Mouse (Mus musculus): ENCODE results near the gene Slc4a4. TPM values are rescaled to one million over a fixed set of nuclear protein-coding genes. Genes with fewer than 3 reads are reported as not detected.
A peak's percentile ranks its signal among the peaks of the same experiment; 100 is the strongest.

The Slc4a4 gene
- polyA plus RNA-seq, 1 experiment from 2014 or later = 8.3 TPM

DNA sequence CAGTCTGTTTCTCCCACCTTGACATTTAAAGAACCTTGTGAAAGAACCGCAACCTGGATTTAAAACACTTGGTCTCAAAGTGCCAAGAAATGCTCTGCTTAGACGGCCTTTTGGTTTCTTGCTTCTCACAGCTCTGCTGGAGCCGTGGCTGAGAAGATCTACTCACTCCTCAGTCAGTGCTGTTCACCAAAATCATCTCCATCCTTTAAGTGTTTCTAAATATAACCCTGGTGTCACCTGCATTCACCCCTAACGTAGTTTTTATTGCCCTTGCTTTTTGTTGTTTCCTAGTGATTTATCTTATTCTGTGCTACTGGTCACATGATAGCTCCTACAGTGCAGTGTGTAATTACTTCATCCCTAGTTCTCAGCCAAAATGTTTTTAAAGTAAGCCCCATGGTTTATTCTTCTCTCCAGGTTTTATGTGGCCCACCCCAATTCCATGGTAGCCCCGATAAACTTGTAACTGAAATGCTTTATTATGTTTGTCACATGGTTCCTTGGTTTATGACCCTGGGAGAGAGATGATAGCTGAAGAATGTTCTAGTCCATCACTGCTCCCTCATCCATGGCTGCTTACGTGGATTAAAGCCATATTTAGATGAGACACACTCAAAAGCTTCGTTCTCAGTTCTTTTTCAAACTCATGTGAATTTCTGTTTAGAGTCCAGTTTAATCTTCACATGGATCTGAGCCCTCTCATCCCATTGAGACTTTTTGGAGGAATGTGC is 323.5 kb downstream of the Slc4a4 start:
- no peaks in the 10 kb centered on the region for H3K4me1 ChIP-seq (ENCODE audit: control insufficient read depth, insufficient read depth, low read length)
- no peaks in the 10 kb centered on the region for H3K9me3 ChIP-seq (replicated peaks; ENCODE audit: control insufficient read depth, low read length, poor library complexity, severe bottlenecking)
- ATAC-seq = no peak
- H3K27me3 ChIP-seq (ENCODE audit: control insufficient read depth, insufficient read depth, low read depth, low read length) = no peaks in the 10 kb centered on the region
- no peak overlapping the region for H3K4me2 ChIP-seq (ENCODE audit: low read length)
- H3K9ac ChIP-seq (ENCODE audit: low read depth, low read length) = no peak overlapping the region
- no peaks in the 10 kb centered on the region for H3K36me3 ChIP-seq (ENCODE audit: control insufficient read depth, insufficient read depth, low read length)
- 85% methylated on average over 7 of the region's 7 CpGs for WGBS
- no peak overlapping the region for H3K4me3 ChIP-seq (ENCODE audit: low read depth, low read length)
- no peak overlapping the region for H3K27ac ChIP-seq (ENCODE audit: low read length)

DNA sequence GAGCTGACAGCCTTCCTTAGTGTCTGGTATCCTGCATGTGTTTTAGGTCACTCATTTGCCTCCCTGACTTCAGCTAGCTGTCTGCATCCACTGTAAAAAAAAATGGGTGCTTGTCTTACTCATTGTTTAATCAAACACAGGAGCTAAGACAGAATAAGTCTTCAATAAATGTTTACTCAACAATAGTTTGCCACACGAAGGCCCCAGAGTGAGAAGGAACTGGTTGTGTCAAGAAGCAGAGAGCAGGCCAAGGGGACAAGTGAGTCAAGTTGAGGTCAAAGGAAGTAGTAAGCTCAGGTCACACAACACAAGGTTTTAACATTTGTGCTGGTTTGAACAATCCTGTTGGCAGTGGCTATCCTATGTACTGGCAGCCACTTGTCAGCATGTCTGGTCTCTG is 324.4 kb downstream of the Slc4a4 start:
- no peak overlapping the region for H3K27ac ChIP-seq (ENCODE audit: low read length)
- WGBS = 70% methylated on average over 1 of the region's 1 CpGs
- H3K9ac ChIP-seq (ENCODE audit: low read depth, low read length) = no peak overlapping the region
- H3K36me3 ChIP-seq (ENCODE audit: control insufficient read depth, insufficient read depth, low read length) = no peaks in the 10 kb centered on the region
- no peaks in the 10 kb centered on the region for H3K9me3 ChIP-seq (replicated peaks; ENCODE audit: control insufficient read depth, low read length, poor library complexity, severe bottlenecking)
- H3K27me3 ChIP-seq (ENCODE audit: control insufficient read depth, insufficient read depth, low read depth, low read length) = no peaks in the 10 kb centered on the region
- no peaks in the 10 kb centered on the region for H3K4me1 ChIP-seq (ENCODE audit: control insufficient read depth, insufficient read depth, low read length)
- no peak overlapping the region for H3K4me2 ChIP-seq (ENCODE audit: low read length)
- no peak overlapping the region for H3K4me3 ChIP-seq (ENCODE audit: low read depth, low read length)
- ATAC-seq = no peak

- Histone ChIP-seq H3K27me3 (ENCODE audit: control insufficient read depth, insufficient read depth, low read depth, low read length) (no peaks in the 10 kb centered on the region), H3K9me3 (replicated peaks; ENCODE audit: control insufficient read depth, low read length, poor library complexity, severe bottlenecking) (no peaks in the 10 kb centered on the region), H3K36me3 (ENCODE audit: control insufficient read depth, insufficient read depth, low read length) (no peaks in the 10 kb centered on the region), H3K4me3 (ENCODE audit: low read depth, low read length) (no peak overlapping the region), H3K4me2 (ENCODE audit: low read length) (no peak overlapping the region), H3K9ac (ENCODE audit: low read depth, low read length) (no peak overlapping the region), H3K4me1 (ENCODE audit: control insufficient read depth, insufficient read depth, low read length) (no peaks in the 10 kb centered on the region), H3K27ac (ENCODE audit: low read length) (no peak overlapping the region)
- WGBS = 84% methylated on average over 8 of the region's 8 CpGs
- ATAC-seq = no peak
Observed at GRCm38 (mm10) chr5:89218222-89218621, 331.6 kb downstream of the Slc4a4 start.

- H3K36me3 ChIP-seq (ENCODE audit: control insufficient read depth, insufficient read depth, low read length) = no peaks in the 10 kb centered on the region
- no peak for ATAC-seq
- WGBS = 72% methylated on average over 6 of the region's 6 CpGs
- no peak overlapping the region for H3K27ac ChIP-seq (ENCODE audit: low read length)
- H3K9me3 ChIP-seq (replicated peaks; ENCODE audit: control insufficient read depth, low read length, poor library complexity, severe bottlenecking) = no peaks in the 10 kb centered on the region
- H3K4me1 ChIP-seq (ENCODE audit: control insufficient read depth, insufficient read depth, low read length) = no peaks in the 10 kb centered on the region
- H3K4me2 ChIP-seq (ENCODE audit: low read length) = no peak overlapping the region
- no peak overlapping the region for H3K9ac ChIP-seq (ENCODE audit: low read depth, low read length)
- H3K27me3 ChIP-seq (ENCODE audit: control insufficient read depth, insufficient read depth, low read depth, low read length) = no peaks in the 10 kb centered on the region
- H3K4me3 ChIP-seq (ENCODE audit: low read depth, low read length) = no peak overlapping the region
Observed at GRCm38 (mm10) chr5:89218709-89219108, 332.1 kb downstream of the Slc4a4 start.

DNA sequence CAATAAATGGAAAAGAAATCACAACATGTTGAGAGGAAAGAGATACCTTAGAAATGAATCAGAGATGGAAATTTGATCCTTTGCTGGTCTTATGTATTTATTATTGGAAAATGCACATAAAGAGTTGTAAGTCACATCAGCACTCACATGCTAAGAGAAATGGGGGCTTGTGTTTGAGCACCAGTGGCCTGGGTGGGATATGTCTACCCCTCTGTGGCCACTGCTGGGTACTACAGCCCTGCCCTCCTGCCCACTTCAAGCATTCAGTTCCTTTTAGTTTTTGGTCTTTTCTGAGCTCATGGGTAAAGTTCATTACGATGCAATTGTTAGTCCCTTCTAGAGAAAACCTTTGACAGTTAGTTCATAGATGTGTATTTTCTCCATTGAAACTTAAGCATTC is 335.0 kb downstream of the Slc4a4 start:
- Histone ChIP-seq H3K27me3 (ENCODE audit: control insufficient read depth, insufficient read depth, low read depth, low read length) (no peaks in the 10 kb centered on the region), H3K9ac (ENCODE audit: low read depth, low read length) (no peak overlapping the region), H3K4me2 (ENCODE audit: low read length) (no peak overlapping the region), H3K4me3 (ENCODE audit: low read depth, low read length) (no peak overlapping the region), H3K4me1 (ENCODE audit: control insufficient read depth, insufficient read depth, low read length) (no peaks in the 10 kb centered on the region), H3K36me3 (ENCODE audit: control insufficient read depth, insufficient read depth, low read length) (no peaks in the 10 kb centered on the region), H3K27ac (ENCODE audit: low read length) (no peak overlapping the region), H3K9me3 (replicated peaks; ENCODE audit: control insufficient read depth, low read length, poor library complexity, severe bottlenecking) (no peaks in the 10 kb centered on the region)
- 50% methylated on average over 1 of the region's 1 CpGs for WGBS
- ATAC-seq = peak; percentile 86

GRCm38 (mm10) chr5:89223061-89223740 is 336.6 kb downstream of the Slc4a4 start:
- 74% methylated on average over 10 of the region's 10 CpGs for WGBS
- no peak for ATAC-seq
- Histone ChIP-seq H3K4me2 (ENCODE audit: low read length) (no peak overlapping the region), H3K4me1 (ENCODE audit: control insufficient read depth, insufficient read depth, low read length) (no peaks in the 10 kb centered on the region), H3K36me3 (ENCODE audit: control insufficient read depth, insufficient read depth, low read length) (no peaks in the 10 kb centered on the region), H3K27me3 (ENCODE audit: control insufficient read depth, insufficient read depth, low read depth, low read length) (no peaks in the 10 kb centered on the region), H3K27ac (ENCODE audit: low read length) (no peak overlapping the region), H3K9ac (ENCODE audit: low read depth, low read length) (no peak overlapping the region), H3K4me3 (ENCODE audit: low read depth, low read length) (no peak overlapping the region), H3K9me3 (replicated peaks; ENCODE audit: control insufficient read depth, low read length, poor library complexity, severe bottlenecking) (no peaks in the 10 kb centered on the region)

- Histone ChIP-seq H3K36me3 (ENCODE audit: control insufficient read depth, insufficient read depth, low read length) (no peaks in the 10 kb centered on the region), H3K27me3 (ENCODE audit: control insufficient read depth, insufficient read depth, low read depth, low read length) (no peaks in the 10 kb centered on the region), H3K9me3 (replicated peaks; ENCODE audit: control insufficient read depth, low read length, poor library complexity, severe bottlenecking) (no peaks in the 10 kb centered on the region), H3K4me2 (ENCODE audit: low read length) (no peak overlapping the region), H3K4me1 (ENCODE audit: control insufficient read depth, insufficient read depth, low read length) (no peaks in the 10 kb centered on the region), H3K27ac (ENCODE audit: low read length) (no peak overlapping the region), H3K9ac (ENCODE audit: low read depth, low read length) (no peak overlapping the region), H3K4me3 (ENCODE audit: low read depth, low read length) (no peak overlapping the region)
- no peak for ATAC-seq
- WGBS = 76% methylated on average over 9 of the region's 9 CpGs
Observed at GRCm38 (mm10) chr5:89223744-89224368, 337.2 kb downstream of the Slc4a4 start.

DNA sequence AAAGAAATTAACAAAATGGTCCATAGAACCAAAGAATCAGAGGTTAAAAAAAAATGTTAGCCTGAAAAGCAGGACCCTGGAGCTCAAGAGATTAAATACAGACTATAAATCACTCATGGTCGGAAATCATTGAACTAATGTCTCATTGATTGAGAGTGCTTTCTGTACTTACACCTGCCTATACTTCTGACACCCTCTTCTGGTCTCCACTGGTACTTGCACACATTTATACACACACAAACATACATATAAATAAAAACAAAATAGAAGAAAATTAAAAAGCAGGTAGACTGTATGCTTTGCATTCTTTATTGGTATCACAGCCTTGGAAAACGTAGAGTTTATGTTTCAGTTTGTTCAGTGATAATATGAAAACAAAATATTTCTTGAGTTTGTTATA is 341.3 kb downstream of the Slc4a4 start:
- Histone ChIP-seq H3K27me3 (ENCODE audit: control insufficient read depth, insufficient read depth, low read depth, low read length) (no peaks in the 10 kb centered on the region), H3K27ac (ENCODE audit: low read length) (no peak overlapping the region), H3K4me3 (ENCODE audit: low read depth, low read length) (no peak overlapping the region), H3K36me3 (ENCODE audit: control insufficient read depth, insufficient read depth, low read length) (no peaks in the 10 kb centered on the region), H3K4me1 (ENCODE audit: control insufficient read depth, insufficient read depth, low read length) (no peaks in the 10 kb centered on the region), H3K9me3 (replicated peaks; ENCODE audit: control insufficient read depth, low read length, poor library complexity, severe bottlenecking) (no peaks in the 10 kb centered on the region), H3K9ac (ENCODE audit: low read depth, low read length) (no peak overlapping the region), H3K4me2 (ENCODE audit: low read length) (no peak overlapping the region)
- 76% methylated on average over 2 of the region's 2 CpGs for WGBS
- no peak for ATAC-seq

DNA sequence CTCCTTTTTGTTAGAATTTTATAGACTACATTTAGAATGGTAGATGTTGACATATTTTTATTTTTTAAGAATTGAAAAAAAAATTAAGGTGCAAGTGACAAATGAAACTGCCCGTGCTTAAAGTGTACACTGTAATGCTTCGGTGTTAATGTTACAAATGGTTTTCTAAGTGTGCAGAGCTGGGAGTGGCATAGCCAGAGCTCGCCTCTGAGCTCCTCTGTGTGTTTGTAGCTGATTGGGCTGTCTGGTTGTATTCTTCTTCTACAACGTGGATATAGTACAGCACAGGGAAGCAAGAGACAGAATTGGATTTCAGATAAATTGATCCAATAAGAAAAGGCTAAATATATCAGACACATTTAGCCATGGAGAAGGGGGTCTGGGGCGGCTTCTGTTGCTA is 343.0 kb downstream of the Slc4a4 start:
- WGBS = 86% methylated on average over 5 of the region's 5 CpGs
- H3K4me3 ChIP-seq (ENCODE audit: low read depth, low read length) = no peak overlapping the region

More for the DNA sequence above, 343.0 kb downstream of the Slc4a4 start:
- Histone ChIP-seq H3K9me3 (replicated peaks; ENCODE audit: control insufficient read depth, low read length, poor library complexity, severe bottlenecking) (no peaks in the 10 kb centered on the region), H3K27me3 (ENCODE audit: control insufficient read depth, insufficient read depth, low read depth, low read length) (no peaks in the 10 kb centered on the region), H3K36me3 (ENCODE audit: control insufficient read depth, insufficient read depth, low read length) (no peaks in the 10 kb centered on the region), H3K4me2 (ENCODE audit: low read length) (no peak overlapping the region), H3K9ac (ENCODE audit: low read depth, low read length) (no peak overlapping the region), H3K4me1 (ENCODE audit: control insufficient read depth, insufficient read depth, low read length) (no peaks in the 10 kb centered on the region), H3K27ac (ENCODE audit: low read length) (no peak overlapping the region)
- no peak for ATAC-seq
